Mouse (Mus musculus): Measurements from ENCODE around the gene Zfp692.

DNA sequence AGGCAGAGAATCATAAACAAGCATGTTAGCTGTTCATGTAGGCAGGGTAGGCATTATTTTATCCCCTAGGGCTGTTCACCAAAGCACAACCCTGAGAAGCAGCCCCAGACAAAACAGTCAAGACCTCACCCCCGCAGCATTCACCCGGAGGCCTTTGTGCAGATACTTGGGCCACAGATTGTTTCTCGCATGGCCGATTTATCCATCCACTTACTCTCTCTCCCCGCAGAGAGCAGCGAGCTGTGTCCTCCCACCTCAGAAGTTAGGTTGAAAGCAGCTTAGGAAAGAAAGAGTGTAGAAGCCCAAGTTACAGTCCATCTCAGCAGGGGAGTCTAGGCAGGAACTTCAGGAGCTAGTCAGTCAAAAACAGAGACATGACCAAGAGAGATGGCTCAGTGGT is 9.5 kb upstream of the Zfp692 start:
- TF ChIP-seq POLR2AphosphoS5 (IDR thresholded peaks at IDR 0.05; ENCODE audit: insufficient replicate concordance, low read depth, low read length) (no peak), CTCF (IDR thresholded peaks at IDR 0.05; ENCODE audit: low read depth, low read length) (no peak), GATA1 (IDR thresholded peaks at IDR 0.05; ENCODE audit: borderline replicate concordance, low read length) (no peak), TAL1 (conservative IDR thresholded peaks at IDR 0.05; ENCODE audit: low read depth, low read length) (no peak)

All from G1E (cell line).